Mouse (Mus musculus) embryonic fibroblast, embryonic 13.5 days (primary cell): ENCODE results near the gene Trpm8. TPM values are rescaled to one million over a fixed set of nuclear protein-coding genes. Genes with fewer than 3 reads are reported as not detected.
A peak's percentile ranks its signal among the peaks of the same experiment; 100 is the strongest.

Source experiments
- H3K27ac ChIP-seq: 2 replicates; pipeline ENCODE4 v1.5.1; 2012; ENCODE audit warnings: low read length, control low read depth, inconsistent platforms; ENCODE audit not compliant: insufficient read depth
- H3K4me1 ChIP-seq: 2 replicates; pipeline ENCODE4 v1.6.1; 2011; ENCODE audit warnings: low read length; ENCODE audit not compliant: control insufficient read depth, insufficient read depth
- H3K4me3 ChIP-seq: 2 replicates; pipeline ENCODE4 v1.5.1; 2011; ENCODE audit warnings: mild to moderate bottlenecking, control low read depth, low read length; ENCODE audit not compliant: insufficient read depth
- CTCF ChIP-seq: IDR thresholded peaks from 2 replicates; pipeline ENCODE4 v1.5.1; 2011; ENCODE audit warnings: mild to moderate bottlenecking, control low read depth, low read length, moderate library complexity, borderline replicate concordance; ENCODE audit not compliant: insufficient read depth
- POLR2A ChIP-seq: IDR thresholded peaks from 2 replicates; pipeline ENCODE4 v1.6.1; 2011; ENCODE audit warnings: low read depth, mild to moderate bottlenecking, control low read depth, low read length, moderate library complexity
- polyA plus RNA-seq: library from polyadenylated mRNA; stranded (reverse); fragments of >200 nt; gene quantifications from 2 replicates; pipeline ENCODE4 v1.2.4, GENCODE M21; 2011; ENCODE audit warnings: low read depth; ENCODE audit not compliant: missing spikeins, insufficient read length

The Trpm8 gene
- polyA plus RNA-seq, 1 experiment: not detected

GRCm38 (mm10) chr1:88300301-88301050 is 23.0 kb downstream of the Trpm8 start:
- TF ChIP-seq CTCF: peak; percentile 22; the same call in 1 of the 2 replicates
- no peak for TF ChIP-seq POLR2A
- Histone ChIP-seq H3K4me3 (no peak overlapping the region), H3K27ac (no peak overlapping the region), H3K4me1 (no peaks in the 10 kb centered on the region)

- no peaks in the 10 kb centered on the region for H3K4me1 ChIP-seq
- no peak overlapping the region for H3K4me3 ChIP-seq
- TF ChIP-seq CTCF (peak; percentile 15; the same call in 1 of the 2 replicates), POLR2A (no peak)
- no peak overlapping the region for H3K27ac ChIP-seq
Observed at GRCm38 (mm10) chr1:88301121-88302014, 23.9 kb downstream of the Trpm8 start.

- H3K4me1 ChIP-seq: no peaks in the 10 kb centered on the region
- H3K4me3 ChIP-seq: no peak overlapping the region
- 0 out of 2 replicates have a peak, but pooled peaks have one; percentile 14 for TF ChIP-seq CTCF
- TF ChIP-seq POLR2A: no peak
- H3K27ac ChIP-seq: no peak overlapping the region
Observed at GRCm38 (mm10) chr1:88302057-88302740, 24.7 kb downstream of the Trpm8 start.

GRCm38 (mm10) chr1:88303762-88304161 is 26.3 kb downstream of the Trpm8 start:
- no peaks in the 10 kb centered on the region for H3K4me1 ChIP-seq
- no peak overlapping the region for H3K27ac ChIP-seq
- TF ChIP-seq POLR2A: no peak
- no peak for TF ChIP-seq CTCF
- no peak overlapping the region for H3K4me3 ChIP-seq

GRCm38 (mm10) chr1:88304261-88304985 is 27.0 kb downstream of the Trpm8 start:
- TF ChIP-seq POLR2A: no peak
- TF ChIP-seq CTCF: no peak
- Histone ChIP-seq H3K27ac (no peak overlapping the region), H3K4me3 (no peak overlapping the region), H3K4me1 (no peaks in the 10 kb centered on the region)

GRCm38 (mm10) chr1:88305018-88305795 is 27.7 kb downstream of the Trpm8 start:
- Histone ChIP-seq H3K4me1 (no peaks in the 10 kb centered on the region), H3K4me3 (no peak overlapping the region), H3K27ac (no peak overlapping the region)
- TF ChIP-seq CTCF: no peak
- TF ChIP-seq POLR2A: no peak

- TF ChIP-seq POLR2A (no peak), CTCF (no peak)
- Histone ChIP-seq H3K4me1 (no peaks in the 10 kb centered on the region), H3K4me3 (no peak overlapping the region), H3K27ac (no peak overlapping the region)
Observed at GRCm38 (mm10) chr1:88306543-88306942, 29.1 kb downstream of the Trpm8 start.

- Histone ChIP-seq H3K4me3 (no peak overlapping the region), H3K27ac (no peak overlapping the region), H3K4me1 (no peaks in the 10 kb centered on the region)
- TF ChIP-seq CTCF: no peak
- no peak for TF ChIP-seq POLR2A
Observed at GRCm38 (mm10) chr1:88307180-88307579, 29.7 kb downstream of the Trpm8 start.
